Mouse (Mus musculus) liver (tissue): Measurements from ENCODE around the gene Lin54.
"Not testable (repeated sequence)": the region's sequence is repeated elsewhere in the genome, so short reads cannot be mapped to it uniquely, and the experiment has no call there.

Experiments used
- DNase-seq: peaks from one replicate; pipeline ENCODE4 v3.0.0-alpha.2; 2020; ENCODE audit warnings: mixed read lengths

Gene Lin54

GRCm38 (mm10) chr5:100488231-100488630, 12.2 kb downstream of the Lin54 start:
- DNase-seq, result no peak

GRCm38 (mm10) chr5:100487120-100487519, 13.3 kb downstream of the Lin54 start:
- DNase-seq, result no peak

GRCm38 (mm10) chr5:100483569-100483968, 16.9 kb downstream of the Lin54 start:
- no peak for DNase-seq

- DNase-seq, result no peak
Observed at GRCm38 (mm10) chr5:100477604-100478003, 22.8 kb downstream of the Lin54 start.

GRCm38 (mm10) chr5:100476328-100476727, 24.1 kb downstream of the Lin54 start:
- DNase-seq, result no peak

- DNase-seq, result no peak
Observed at GRCm38 (mm10) chr5:100467336-100467735, 33.1 kb downstream of the Lin54 start.

- no peak for DNase-seq
Observed at GRCm38 (mm10) chr5:100466624-100467023, 33.8 kb downstream of the Lin54 start.

GRCm38 (mm10) chr5:100462374-100462773, 38.1 kb downstream of the Lin54 start:
- no peak for DNase-seq

GRCm38 (mm10) chr5:100461526-100461925, 38.9 kb downstream of the Lin54 start:
- DNase-seq, result no peak

- no peak for DNase-seq
Observed at GRCm38 (mm10) chr5:100459468-100459867, 41.0 kb downstream of the Lin54 start.

GRCm38 (mm10) chr5:100451871-100452270, 48.6 kb downstream of the Lin54 start:
- DNase-seq, result no peak

GRCm38 (mm10) chr5:100438796-100439195, 61.6 kb downstream of the Lin54 start:
- no peak for DNase-seq

GRCm38 (mm10) chr5:100437917-100438316, 62.5 kb downstream of the Lin54 start:
- no peak for DNase-seq

- DNase-seq, result no peak
Observed at GRCm38 (mm10) chr5:100437086-100437485, 63.4 kb downstream of the Lin54 start.

- DNase-seq, result no peak
Observed at GRCm38 (mm10) chr5:100430966-100431365, 69.5 kb downstream of the Lin54 start.

GRCm38 (mm10) chr5:100430076-100430390, 70.4 kb downstream of the Lin54 start:
- no peak for DNase-seq

- DNase-seq, result peak; percentile 95
Observed at GRCm38 (mm10) chr5:100429344-100430075, 70.9 kb downstream of the Lin54 start.

GRCm38 (mm10) chr5:100428734-100429343, 71.6 kb downstream of the Lin54 start:
- DNase-seq, result no peak

GRCm38 (mm10) chr5:100428031-100428733, 72.3 kb downstream of the Lin54 start:
- no peak for DNase-seq

- DNase-seq, result no peak
Observed at GRCm38 (mm10) chr5:100427276-100427675, 73.2 kb downstream of the Lin54 start.

GRCm38 (mm10) chr5:100425823-100426222, 74.6 kb downstream of the Lin54 start:
- not testable (repeated sequence) for DNase-seq

- DNase-seq, result no peak
Observed at GRCm38 (mm10) chr5:100424252-100424651, 76.2 kb downstream of the Lin54 start.

- no peak for DNase-seq
Observed at GRCm38 (mm10) chr5:100423626-100424025, 76.8 kb downstream of the Lin54 start.

- DNase-seq, result no peak
Observed at GRCm38 (mm10) chr5:100418861-100419260, 81.6 kb downstream of the Lin54 start.
